Comparison of ENCODE assay signal across 8 mouse cellular contexts in genomic region chr11:44761128-44761996, GRCm38 (mm10).
DNase-seq lines count a peak whose midpoint lies in the region; ATAC-seq lines count a peak whose summit lies in the region.

No protein-coding gene starts in this region.

- no peaks in the 10 kb centered on the region for H3K36me3 ChIP-seq in kidney, embryonic 14.5 days (ENCODE audit: control insufficient read depth, insufficient read depth, low read length)
- H3K36me3 ChIP-seq in hindbrain, embryonic 14.5 days (replicated peaks; ENCODE audit: control insufficient read depth, insufficient read depth), result no peaks in the 10 kb centered on the region
- no peaks in the 10 kb centered on the region for H3K36me3 ChIP-seq in midbrain, embryonic 14.5 days (ENCODE audit: control insufficient read depth, insufficient read depth, low read length)

- no peaks in the 10 kb centered on the region for H3K9me3 ChIP-seq in kidney, embryonic 14.5 days (ENCODE audit: control insufficient read depth, low read length)
- H3K9me3 ChIP-seq in hindbrain, embryonic 14.5 days (ENCODE audit: control insufficient read depth, low read length), result no peaks in the 10 kb centered on the region
- H3K9me3 ChIP-seq in midbrain, embryonic 14.5 days (ENCODE audit: control insufficient read depth, low read length), result no peaks in the 10 kb centered on the region

- WGBS in kidney, embryonic 14.5 days, result 15% methylated on average over 20 of the region's 20 CpGs
- 6% methylated on average over 20 of the region's 20 CpGs for WGBS in hindbrain, embryonic 14.5 days
- 6% methylated on average over 20 of the region's 20 CpGs for WGBS in midbrain, embryonic 14.5 days

- ATAC-seq in kidney, embryonic 14.5 days (ENCODE audit: low FRiP score, low TSS enrichment), result no peak
- ATAC-seq in hindbrain, embryonic 14.5 days (ENCODE audit: low FRiP score), result no peak
- no peak; the same call in 1 of the 2 replicates for ATAC-seq in midbrain, embryonic 14.5 days (ENCODE audit: low FRiP score, low TSS enrichment)
- ATAC-seq in megakaryocyte progenitor cell, adult 5-6 weeks (replicated peaks; ENCODE audit: poor library complexity), result no peak

- peak overlapping the region; percentile 38 for H3K4me2 ChIP-seq in kidney, embryonic 14.5 days (replicated peaks; ENCODE audit: low read depth, low read length)
- peak overlapping the region; percentile 44 for H3K4me2 ChIP-seq in hindbrain, embryonic 14.5 days (replicated peaks)
- peak overlapping the region; percentile 46 for H3K4me2 ChIP-seq in midbrain, embryonic 14.5 days (ENCODE audit: low read length)

- peak overlapping the region; percentile 18 for H3K4me3 ChIP-seq in kidney, embryonic 14.5 days (ENCODE audit: low read length)
- H3K4me3 ChIP-seq in hindbrain, embryonic 14.5 days (replicated peaks; ENCODE audit: low read length), result no peak overlapping the region
- H3K4me3 ChIP-seq in midbrain, embryonic 14.5 days (replicated peaks; ENCODE audit: low read depth, low read length), result no peak overlapping the region; the same call in 1 of the 2 replicates

- no peaks in the 10 kb centered on the region for H3K27me3 ChIP-seq in kidney, embryonic 14.5 days (ENCODE audit: control insufficient read depth, insufficient read depth, low read length)
- H3K27me3 ChIP-seq in hindbrain, embryonic 14.5 days (ENCODE audit: control insufficient read depth, insufficient read depth, low read length), result no peaks in the 10 kb centered on the region
- no peaks in the 10 kb centered on the region for H3K27me3 ChIP-seq in midbrain, embryonic 14.5 days (ENCODE audit: control insufficient read depth, insufficient read depth, low read length)

- no peak overlapping the region for H3K9ac ChIP-seq in kidney, embryonic 14.5 days (ENCODE audit: low read depth, low read length)
- H3K9ac ChIP-seq in hindbrain, embryonic 14.5 days, result peak overlapping the region; percentile 13; the same call in 1 of the 2 replicates
- no peak overlapping the region; the same call in 1 of the 2 replicates for H3K9ac ChIP-seq in midbrain, embryonic 14.5 days (replicated peaks; ENCODE audit: low read length)

- no peaks in the 10 kb centered on the region for H3K4me1 ChIP-seq in kidney, embryonic 14.5 days (ENCODE audit: control insufficient read depth, insufficient read depth, low read length)
- H3K4me1 ChIP-seq in hindbrain, embryonic 14.5 days (replicated peaks; ENCODE audit: control insufficient read depth, insufficient read depth, low read length), result peaks cover 20% of the 10 kb centered on the region
- H3K4me1 ChIP-seq in midbrain, embryonic 14.5 days (ENCODE audit: control insufficient read depth, insufficient read depth, low read length), result peaks cover 22% of the 10 kb centered on the region

- no peak for DNase-seq in kidney, adult 8-10 months
- peak; percentile 63 for DNase-seq in WW6 (ENCODE audit: low read depth, low spot score)
- DNase-seq in hindbrain, embryonic 14.5 days (ENCODE audit: low spot score), result no peak
- peak; percentile 58 for DNase-seq in midbrain, embryonic 14.5 days
- no peak for DNase-seq in adrenal gland, adult 8-10 months
- no peak for DNase-seq in cerebellum, adult 9-11 months

- no peak overlapping the region for H3K27ac ChIP-seq in kidney, embryonic 14.5 days (ENCODE audit: low read depth, low read length)
- no peak overlapping the region for H3K27ac ChIP-seq in hindbrain, embryonic 14.5 days
- peak overlapping the region; percentile 45 for H3K27ac ChIP-seq in midbrain, embryonic 14.5 days (replicated peaks; ENCODE audit: low read depth, low read length)

Comparison
In these comparisons a context has a peak if more than half of its experiments do, and no peak if none do; other contexts are left out.
1. DNase-seq: peak in WW6 (single experiment) and midbrain, embryonic 14.5 days (single experiment); none in kidney, adult 8-10 months (0 of 2), hindbrain, embryonic 14.5 days (single experiment), adrenal gland, adult 8-10 months (single experiment) and cerebellum, adult 9-11 months (single experiment).
2. Peak in every context shown above with its lines, with median percentiles within 50 percentile points of each other: H3K4me2 ChIP-seq.